Mouse (Mus musculus) left cerebral cortex, postnatal 10 days (tissue): Measurements from ENCODE around the gene Dpy30. TPM values are rescaled to one million over a fixed set of nuclear protein-coding genes. Genes with fewer than 3 reads are reported as not detected.
A peak's percentile ranks its signal among the peaks of the same experiment; 100 is the strongest.
"Not testable (repeated sequence)": the region's sequence is repeated elsewhere in the genome, so short reads cannot be mapped to it uniquely, and the experiment has no call there.

Source experiments
- DNase-seq, 2 experiments: peaks; one replicate each; pipeline ENCODE4 v3.0.0; 2021 to 2022; ENCODE audit warnings: low spot score in 2 of 2, mixed read lengths in 1 of 2; ENCODE audit errors: extremely low spot score in 1 of 2
- intact Hi-C: fragments of 180-260 bp; cut with DNase I; formaldehyde crosslinking; loops from one replicate; pipeline ENCODE4 v1.15.1; 2025
- total RNA-seq, 2 experiments: library from RNA; stranded (reverse); gene quantifications; 2 replicates each; pipeline ENCODE4 v1.2.3; 2021

Gene Dpy30
- 10 to 100 TPM; 63.8 to 68.2 TPM for total RNA-seq

- DNase-seq, result no peak
- intact Hi-C loops, result no loop called here
Observed at GRCm38 (mm10) chr17:74323844-74324243, at the start of gene Dpy30. Gene Dpy30, minus strand, starts transcription at chr17:74323944.

GRCm38 (mm10) chr17:74363592-74363991 is 39.8 kb upstream of the Dpy30 start:
- DNase-seq, result no peak
- intact Hi-C loops, result no loop called here

- intact Hi-C loops, result no loop called here
- no peak for DNase-seq
Observed at GRCm38 (mm10) chr17:74341151-74341550, 17.4 kb upstream of the Dpy30 start.

- intact Hi-C loops, result no loop called here
- peak; percentile 16 to 85 for DNase-seq
Observed at GRCm38 (mm10) chr17:74338937-74339804, 15.4 kb upstream of the Dpy30 start, which contains the start of gene Spast. Gene Spast, plus strand, starts transcription at chr17:74338987.

- intact Hi-C loops, result no loop called here
- DNase-seq, result peak; percentile 94 to 96
Observed at GRCm38 (mm10) chr17:74338225-74338931, 14.6 kb upstream of the Dpy30 start.

- intact Hi-C loops, result no loop called here
- no peak for DNase-seq
Observed at GRCm38 (mm10) chr17:74331049-74331676, 7.4 kb upstream of the Dpy30 start.

GRCm38 (mm10) chr17:74328146-74328545 is 4.4 kb upstream of the Dpy30 start:
- intact Hi-C loops, result not testable (repeated sequence)
- peak in 1 of 2 experiments; percentile 55 for DNase-seq

- intact Hi-C loops, DNase-seq: not testable (repeated sequence)
Observed at GRCm38 (mm10) chr17:74327195-74327594, 3.5 kb upstream of the Dpy30 start.

GRCm38 (mm10) chr17:74322400-74323054 is 1.2 kb downstream of the Dpy30 start:
- DNase-seq, result no peak
- intact Hi-C loops, result no loop called here

GRCm38 (mm10) chr17:74318721-74319120 is 5.0 kb downstream of the Dpy30 start:
- intact Hi-C loops, result no loop called here

GRCm38 (mm10) chr17:74316309-74316863 is 7.4 kb downstream of the Dpy30 start:
- intact Hi-C loops, result no loop called here
- DNase-seq, result peak; percentile 78 to 92

More at GRCm38 (mm10) chr17:74318721-74319120, 5.0 kb downstream of the Dpy30 start:
- DNase-seq, result no peak

- DNase-seq, result no peak
- intact Hi-C loops, result no loop called here
Observed at GRCm38 (mm10) chr17:74315445-74316308, 8.1 kb downstream of the Dpy30 start.

GRCm38 (mm10) chr17:74306021-74306420 is 17.7 kb downstream of the Dpy30 start:
- intact Hi-C loops, result no loop called here
- DNase-seq, result no peak

- no peak for DNase-seq
- intact Hi-C loops, result no loop called here
Observed at GRCm38 (mm10) chr17:74305616-74306015, 18.1 kb downstream of the Dpy30 start.

- no peak for DNase-seq
- intact Hi-C loops, result no loop called here
Observed at GRCm38 (mm10) chr17:74304060-74304459, 19.7 kb downstream of the Dpy30 start.

GRCm38 (mm10) chr17:74300089-74300488 is 23.7 kb downstream of the Dpy30 start:
- no peak for DNase-seq
- intact Hi-C loops, result no loop called here

- DNase-seq, result not testable (repeated sequence)
- intact Hi-C loops, result loop anchor here (5.0 kb wide), 1 partner anchor 275 kb away; no protein-coding TSS in a partner anchor
Observed at GRCm38 (mm10) chr17:74296991-74297390, 26.8 kb downstream of the Dpy30 start.
